Mouse (Mus musculus): ENCODE results near the gene Maml3.

- TF ChIP-seq CTCF (IDR thresholded peaks at IDR 0.05; ENCODE audit: control insufficient read depth, insufficient read depth, insufficient read length) (no peak), MAX (IDR thresholded peaks at IDR 0.05) (no peak), MYOD1 (IDR thresholded peaks at IDR 0.05; ENCODE audit: control insufficient read depth, insufficient read length, low read depth) (no peak), CEBPB (IDR thresholded peaks at IDR 0.05; ENCODE audit: low read depth) (no peak)
Measured at GRCm38 (mm10) chr3:52029661-52030081, 75.2 kb downstream of the Maml3 start.

All from C2C12 (cell line).